Mouse (Mus musculus) CD4-positive, CD25-positive, alpha-beta regulatory T cell, adult 2 months (primary cell): ENCODE measurements around the gene Myo16.

Source experiments
- DNase-seq: peaks from one replicate; pipeline ENCODE4 v3.0.0-alpha.2; 2012; ENCODE audit warnings: low read depth, low spot score

The Myo16 gene

DNA sequence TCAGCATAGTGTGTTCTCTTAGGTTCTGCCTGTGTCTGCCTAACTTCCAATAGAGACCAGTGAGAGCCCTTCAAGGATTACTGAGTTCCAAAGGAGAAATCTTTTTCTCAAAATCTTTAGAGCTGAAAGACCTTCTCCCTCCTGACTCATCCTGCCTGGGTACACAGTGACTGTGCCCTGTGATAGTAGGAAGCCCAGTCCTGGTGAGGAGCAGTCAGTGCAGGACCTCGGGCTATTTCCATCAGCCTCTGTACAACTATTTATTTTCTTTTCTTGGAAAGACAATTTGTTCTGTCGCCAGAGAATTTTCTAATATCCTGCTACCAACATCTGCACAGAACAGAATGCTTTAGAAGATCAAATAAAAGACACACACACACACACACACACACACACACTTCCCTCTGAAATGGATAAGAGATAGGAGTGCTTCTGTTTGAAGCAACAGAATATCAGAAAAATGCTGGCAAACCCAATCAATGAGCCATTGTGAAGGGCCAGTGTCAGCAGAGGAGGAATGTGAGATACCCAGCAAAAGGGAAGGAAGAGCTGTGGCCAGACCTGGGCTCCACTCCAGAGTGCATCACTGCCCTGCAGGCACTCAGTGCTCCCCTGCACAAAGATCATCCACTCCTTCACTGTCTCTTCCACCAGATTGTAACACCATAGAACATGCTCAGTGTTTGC is 518.3 kb downstream of the Myo16 start:
- no peak for DNase-seq

DNA sequence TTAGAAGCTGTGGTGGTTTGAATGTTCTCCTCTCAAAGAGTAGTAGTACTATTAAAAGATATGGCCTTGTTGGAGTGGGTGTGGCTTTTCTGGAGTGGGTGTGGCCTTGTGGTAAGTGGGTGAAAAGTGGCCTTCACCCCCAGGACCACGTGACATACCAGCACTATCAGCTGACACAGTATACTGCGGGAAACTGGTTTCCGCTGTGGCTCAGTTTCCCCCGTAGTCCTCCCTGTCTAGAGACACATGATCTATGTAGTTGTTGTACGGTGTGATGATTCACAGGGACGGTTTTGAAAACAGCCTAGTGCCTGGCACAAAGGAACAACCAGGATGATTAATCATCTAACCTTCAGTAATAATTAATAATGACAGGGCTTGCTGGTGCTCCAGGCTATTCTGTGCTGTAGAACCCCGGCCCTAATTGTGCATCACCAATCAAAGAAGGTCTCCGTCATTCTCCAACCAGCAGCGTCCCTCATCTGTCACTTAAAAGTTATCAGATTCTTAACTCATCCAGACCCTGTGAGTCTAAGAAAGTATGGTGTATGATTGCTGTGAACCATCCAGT is 524.2 kb downstream of the Myo16 start:
- no peak for DNase-seq

DNA sequence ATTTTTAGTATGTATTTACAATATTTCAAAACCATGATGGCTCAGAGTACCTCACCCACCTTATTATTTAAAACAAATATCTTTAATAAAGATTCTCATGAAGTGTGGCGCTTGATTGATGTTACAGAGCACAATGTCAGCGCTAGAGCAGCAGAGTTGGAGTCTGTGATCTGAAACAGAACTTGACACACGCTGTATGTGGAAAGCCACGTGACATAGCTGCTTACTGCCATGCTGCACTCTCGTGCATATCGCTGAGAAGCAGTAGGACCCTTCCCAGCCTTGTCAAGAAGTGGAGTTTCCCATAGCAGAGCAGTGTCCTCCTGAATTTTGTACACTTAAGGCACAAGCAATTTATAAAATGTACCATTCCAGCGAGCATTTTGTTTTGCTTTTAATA is 528.2 kb downstream of the Myo16 start:
- DNase-seq: no peak

DNA sequence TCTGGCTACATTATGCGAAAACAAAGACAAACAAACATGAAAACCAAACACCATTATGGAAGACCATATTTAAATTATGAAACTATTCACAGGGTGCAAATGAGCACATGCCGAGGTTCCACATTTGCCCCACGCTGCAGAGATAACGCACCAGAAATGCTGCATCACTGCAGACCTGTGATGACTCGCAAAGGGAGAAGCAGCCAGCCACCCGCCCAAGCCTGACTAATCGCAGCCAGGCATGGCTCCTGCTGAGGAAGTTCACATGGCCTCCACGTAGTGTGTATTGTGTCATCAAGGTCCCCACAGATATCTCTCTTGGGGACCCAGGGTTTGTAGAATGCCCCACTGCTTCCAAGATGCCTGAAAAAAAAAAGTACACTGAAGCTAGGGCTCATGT is 529.4 kb downstream of the Myo16 start:
- DNase-seq: no peak
